Mouse (Mus musculus) adrenal gland, postnatal 0 days (tissue): ENCODE results near the gene Olfr503. TPM values are rescaled to one million over a fixed set of nuclear protein-coding genes. Genes with fewer than 3 reads are reported as not detected.

ENCODE experiments used
- polyA plus RNA-seq: library from polyadenylated mRNA; unstranded; fragments of >200 nt; fragmentation: Nextera tagmentation; extraction: Ambion mirVana; gene quantifications from 2 replicates; pipeline ENCODE4 v1.2.1, GENCODE M21; 2015

Olfr503 gene
- polyA plus RNA-seq = not detected in 2 replicates

GRCm38 (mm10) chr7:108544227-108544626, at the start of gene Olfr503:
Gene Olfr503, plus strand, starts transcription at chr7:108544527.

GRCm38 (mm10) chr7:108524965-108525364, 19.4 kb upstream of the Olfr503 start, which contains the start of gene Olfr502:
Gene Olfr502, minus strand, starts transcription at chr7:108525065.

DNA sequence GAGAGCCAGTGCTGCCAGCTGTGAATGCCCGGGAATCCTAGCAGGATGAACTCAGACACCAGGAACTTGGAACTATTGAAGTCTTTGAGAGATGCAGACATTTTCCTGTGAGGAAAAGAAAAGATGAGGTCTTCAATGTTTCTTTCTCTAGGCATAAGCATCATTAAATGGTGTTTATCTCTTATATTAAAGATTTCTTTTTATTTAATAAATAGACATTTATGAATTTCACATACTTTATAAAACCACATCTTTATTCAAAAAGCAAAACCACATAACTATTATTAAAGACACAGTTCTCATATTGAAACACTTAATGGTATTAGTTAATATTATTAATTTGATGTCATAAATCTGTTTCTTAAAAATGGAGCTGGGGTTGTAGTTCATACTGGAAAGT, 21.4 kb downstream of the Olfr503 start, which contains the start of gene Olfr504:
Gene Olfr504, minus strand, starts transcription at position 101 of the 400 bp plus-strand sequence.

Other genes with a start within 250 kb of the Olfr503 start
- not detected in 2 replicates for gene Olfr491, start 231.1 kb upstream of the Olfr503 start, polyA plus RNA-seq
- not detected in 2 replicates for gene Olfr492, start 220.9 kb upstream of the Olfr503 start, polyA plus RNA-seq
- not detected in 2 replicates for gene Olfr493, start 197.5 kb upstream of the Olfr503 start, polyA plus RNA-seq
- not detected in 2 replicates for gene Olfr494, start 179.2 kb upstream of the Olfr503 start, polyA plus RNA-seq
- gene Olfr495, start 151.4 kb upstream of the Olfr503 start, polyA plus RNA-seq = not detected in 2 replicates
- not detected in 2 replicates for gene Olfr497, start 124.1 kb upstream of the Olfr503 start, polyA plus RNA-seq
- not detected in 2 replicates for gene Olfr498, start 79.2 kb upstream of the Olfr503 start, polyA plus RNA-seq
- gene Olfr502, start 19.5 kb upstream of the Olfr503 start, polyA plus RNA-seq = not detected in 2 replicates
- gene Olfr504, start 21.3 kb downstream of the Olfr503 start, polyA plus RNA-seq = not detected in 2 replicates
- gene Olfr506, start 66.3 kb downstream of the Olfr503 start, polyA plus RNA-seq = not detected in 2 replicates
- gene Olfr507, start 77.3 kb downstream of the Olfr503 start, polyA plus RNA-seq = not detected in 2 replicates
- gene Olfr508, start 85.5 kb downstream of the Olfr503 start, polyA plus RNA-seq = not detected in 2 replicates
- gene Olfr509, start 107.4 kb downstream of the Olfr503 start, polyA plus RNA-seq = not detected in 2 replicates
- gene Olfr510, start 121.9 kb downstream of the Olfr503 start, polyA plus RNA-seq = not detected in 2 replicates
- gene Olfr512, start 168.8 kb downstream of the Olfr503 start, polyA plus RNA-seq = not detected in 2 replicates
- gene Olfr513, start 206.4 kb downstream of the Olfr503 start, polyA plus RNA-seq = not detected in 2 replicates